Mouse (Mus musculus): ENCODE measurements around the gene Ly86.

DNA sequence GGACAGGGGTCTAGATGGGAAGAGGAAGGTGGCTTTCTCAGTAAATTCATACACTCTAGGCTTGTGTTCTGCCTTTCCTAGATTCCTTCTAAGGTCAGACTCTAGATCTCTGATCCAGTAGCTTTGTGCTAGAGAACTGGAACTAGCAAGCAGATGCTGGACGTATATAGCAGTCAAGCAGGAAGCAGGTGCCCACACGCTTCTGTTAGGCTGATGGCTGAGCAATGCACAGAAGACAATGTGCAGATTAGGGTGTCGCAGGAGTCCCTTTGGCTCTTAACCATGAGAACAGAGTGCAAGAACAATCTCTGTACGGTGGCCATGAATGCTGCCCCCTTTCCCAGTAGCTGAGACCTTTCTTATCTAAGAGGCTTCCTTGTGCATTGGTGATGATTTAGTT lies 9.4 kb downstream of the Ly86 start:
- TF ChIP-seq POLR2A (IDR thresholded peaks at IDR 0.05; ENCODE audit: control insufficient read depth in 1 of 2, insufficient read depth in 1 of 2, low read depth in 1 of 2, low read length in 2 of 2, poor library complexity in 1 of 2) (no peak), CHD2 (IDR thresholded peaks at IDR 0.05; ENCODE audit: low read length) (no peak), CTCF (IDR thresholded peaks at IDR 0.05 in 2 of 3, conservative IDR thresholded peaks at IDR 0.05 in 1 of 3; ENCODE audit: control insufficient read depth in 1 of 3, insufficient read depth in 1 of 3, low read depth in 2 of 3, low read length in 3 of 3, poor library complexity in 1 of 3, severe bottlenecking in 1 of 3) (no peak), HCFC1 (IDR thresholded peaks at IDR 0.05; ENCODE audit: low read depth, low read length) (no peak), NRF1 (IDR thresholded peaks at IDR 0.05; ENCODE audit: insufficient read depth, low read depth, low read length, poor library complexity, severe bottlenecking) (no peak), POLR2AphosphoS2 (IDR thresholded peaks at IDR 0.05; ENCODE audit: low read length) (no peak)

Measured in MEL (cell line).